ENCODE assay signal across 24 mouse cellular contexts in genomic region chr9:21233805-21234204, GRCm38 (mm10). TPM values are rescaled to one million over a fixed set of nuclear protein-coding genes. Genes with fewer than 3 reads are reported as not detected.
DNase-seq lines count a peak whose midpoint lies in the region; ATAC-seq and TF ChIP-seq lines count a peak whose summit lies in the region.
"Had no signal": no experiment of that assay in that cellular context is flagged by ENCODE, and none has a peak within 500 bp of the region (broad histone marks: within the 10 kb centered on the region; RNA-seq: fewer than 3 reads in every experiment).

No protein-coding gene starts in this region.

- peak; percentile 88 for DNase-seq in heart, adult 11 months
- no peak for DNase-seq in heart, adult 8-10 months (ENCODE audit: low spot score)
- no peak for DNase-seq in thymus, postnatal 0 days (ENCODE audit: low spot score)
- DNase-seq: adrenal gland, adult 2 months; adrenal gland, postnatal 14 days; cerebellum, adult 11-12 months; cerebellum, adult 8-10 months; cerebellum, postnatal 14 days; embryo, embryonic 11 days; gastrocnemius, postnatal 25 days; heart, adult 2 months had no signal

- no peak overlapping the region for H3K27ac ChIP-seq in ES-Bruce4 (ENCODE audit: insufficient read depth, low read length)
- no peak overlapping the region for H3K27ac ChIP-seq in midbrain, embryonic 16.5 days (ENCODE audit: low read length)
- H3K27ac ChIP-seq: embryonic facial prominence, embryonic 10.5 days; embryonic facial prominence, embryonic 13.5 days; forebrain, embryonic 12.5 days; forebrain, embryonic 15.5 days; heart, adult 2 months; hindbrain, embryonic 12.5 days; hindbrain, embryonic 15.5 days; intestine, embryonic 15.5 days had no signal

- peaks cover 22% of the 10 kb centered on the region for H3K27me3 ChIP-seq in E14TG2a.4 (ENCODE audit: insufficient read depth, low read length)
- no peaks in the 10 kb centered on the region for H3K27me3 ChIP-seq in ES-Bruce4 (ENCODE audit: control insufficient read depth, insufficient read depth, low read length, poor library complexity, severe bottlenecking)
- H3K27me3 ChIP-seq in midbrain, embryonic 16.5 days (ENCODE audit: control insufficient read depth, insufficient read depth, low read depth, low read length) = no peaks in the 10 kb centered on the region
- H3K27me3 ChIP-seq: embryonic facial prominence, embryonic 13.5 days; forebrain, embryonic 12.5 days; forebrain, embryonic 15.5 days; hindbrain, embryonic 12.5 days; hindbrain, embryonic 15.5 days; intestine, embryonic 15.5 days had no signal

- no peak for TF ChIP-seq POLR2A in ES-Bruce4 (IDR thresholded peaks at IDR 0.05; ENCODE audit: insufficient read depth, low read length)

- H3K36me3 ChIP-seq in E14TG2a.4 (ENCODE audit: insufficient read depth, low read length) = peaks cover 81% of the 10 kb centered on the region
- no peaks in the 10 kb centered on the region for H3K36me3 ChIP-seq in ES-Bruce4 (ENCODE audit: control insufficient read depth, insufficient read depth, low read length, poor library complexity, severe bottlenecking)
- H3K36me3 ChIP-seq in midbrain, embryonic 16.5 days (ENCODE audit: control insufficient read depth, insufficient read depth, low read length) = peaks cover 20% of the 10 kb centered on the region

- H3K4me1 ChIP-seq in E14TG2a.4 (replicated peaks; ENCODE audit: low read depth, low read length) (peaks cover 84% of the 10 kb centered on the region), ES-Bruce4 (ENCODE audit: control insufficient read depth, insufficient read depth, low read length) (peaks cover 9% of the 10 kb centered on the region)
- peaks cover 17% of the 10 kb centered on the region for H3K4me1 ChIP-seq in midbrain, embryonic 16.5 days (ENCODE audit: control insufficient read depth, insufficient read depth, low read length)

- H3K4me2 ChIP-seq in midbrain, embryonic 16.5 days (ENCODE audit: low read length) = no peak overlapping the region
- H3K4me2 ChIP-seq: embryonic facial prominence, embryonic 13.5 days; forebrain, embryonic 12.5 days; forebrain, embryonic 15.5 days; heart, embryonic 11.5 days; hindbrain, embryonic 12.5 days; hindbrain, embryonic 15.5 days; intestine, embryonic 15.5 days had no signal

- no peak for TF ChIP-seq EP300 in ES-Bruce4 (IDR thresholded peaks at IDR 0.05; ENCODE audit: insufficient read depth, low read depth, low read length)

- TF ChIP-seq CTCF in E14TG2a.4 (conservative IDR thresholded peaks at IDR 0.05; ENCODE audit: low read length) (no peak), ES-Bruce4 (IDR thresholded peaks at IDR 0.05; ENCODE audit: low read depth, low read length) (no peak)

- peak overlapping the region; percentile 20 for H3K9ac ChIP-seq in ES-Bruce4 (ENCODE audit: low read depth, poor library complexity, severe bottlenecking)
- no peak overlapping the region for H3K9ac ChIP-seq in midbrain, embryonic 16.5 days (ENCODE audit: low read depth, low read length)
- H3K9ac ChIP-seq: embryonic facial prominence, embryonic 13.5 days; forebrain, embryonic 12.5 days; forebrain, embryonic 15.5 days; hindbrain, embryonic 12.5 days; hindbrain, embryonic 15.5 days; intestine, embryonic 15.5 days had no signal

- H3K4me3 ChIP-seq in E14TG2a.4 (replicated peaks; ENCODE audit: low read length) (peak overlapping the region; percentile 74), ES-Bruce4 (ENCODE audit: low read depth, low read length) (peak overlapping the region; percentile 45)
- H3K4me3 ChIP-seq in midbrain, embryonic 16.5 days (ENCODE audit: low read depth, low read length) = no peak overlapping the region
- H3K4me3 ChIP-seq: embryonic facial prominence, embryonic 10.5 days; embryonic facial prominence, embryonic 13.5 days; erythroblast, embryonic 14.5 days; forebrain, embryonic 12.5 days; forebrain, embryonic 15.5 days; heart, adult 2 months; hindbrain, embryonic 12.5 days; hindbrain, embryonic 15.5 days; intestine, embryonic 15.5 days had no signal

- H3K9me3 ChIP-seq in E14TG2a.4 (ENCODE audit: low read length) (no peaks in the 10 kb centered on the region), ES-Bruce4 (replicated peaks; ENCODE audit: control insufficient read depth, insufficient read depth, low read length, poor library complexity, severe bottlenecking) (no peaks in the 10 kb centered on the region)
- H3K9me3 ChIP-seq in midbrain, embryonic 16.5 days (replicated peaks; ENCODE audit: control insufficient read depth, low read length, poor library complexity, severe bottlenecking) = no peaks in the 10 kb centered on the region
- H3K9me3 ChIP-seq: embryonic facial prominence, embryonic 10.5 days; embryonic facial prominence, embryonic 13.5 days; forebrain, embryonic 12.5 days; forebrain, embryonic 15.5 days; hindbrain, embryonic 12.5 days; hindbrain, embryonic 15.5 days; intestine, embryonic 15.5 days had no signal

- 75% methylated on average over 28 of the region's 28 CpGs for WGBS in midbrain, embryonic 16.5 days

- ATAC-seq in midbrain, embryonic 16.5 days = no peak
- ATAC-seq: CD4-positive, CD25-positive, alpha-beta regulatory T cell, adult 4 months; forebrain, embryonic 15.5 days; intestine, embryonic 15.5 days had no signal

RNA-seq across cellular contexts. Expression of gene Keap1, which starts 5.4 kb away (rescaled TPM):
- total RNA-seq in heart, adult 8-10 months (2022) = 10 to 100 TPM; 43.6 to 52.1 (median 45.5) TPM
- polyA plus RNA-seq in ES-Bruce4 (2011; ENCODE audit: insufficient read depth, insufficient read length, low read depth, missing spikeins) = 19.5 and 19.6 TPM in 2 replicates
- polyA plus RNA-seq in midbrain, embryonic 16.5 days (2015; fragmentation: Nextera tagmentation; extraction: Ambion mirVana) = 68.0 and 69.9 TPM in 2 replicates
- 61.2 and 64.2 TPM in 2 replicates for polyA plus RNA-seq in thymus, postnatal 0 days (2015; fragmentation: Nextera tagmentation; extraction: Ambion mirVana)

RNA-seq across cellular contexts. Expression of gene S1pr5, which starts 14.4 kb away (rescaled TPM):
- 1 to 10 TPM; 1.6 to 1.9 (median 1.8) TPM for total RNA-seq in heart, adult 8-10 months (2022)
- polyA plus RNA-seq in ES-Bruce4 (2011; ENCODE audit: insufficient read depth, insufficient read length, low read depth, missing spikeins) = 0.40 and 0.44 TPM in 2 replicates
- 3.7 and 4.3 TPM in 2 replicates for polyA plus RNA-seq in midbrain, embryonic 16.5 days (2015; fragmentation: Nextera tagmentation; extraction: Ambion mirVana)
- polyA plus RNA-seq in thymus, postnatal 0 days (2015; fragmentation: Nextera tagmentation; extraction: Ambion mirVana) = 0.09 TPM in 1 of 2 replicates, not detected in the other
- polyA plus RNA-seq: erythroblast, embryonic 14.5 days; intestine, embryonic 15.5 days had no signal

RNA-seq across cellular contexts. Expression of gene Atg4d, which starts 31.3 kb away (rescaled TPM):
- 100 to 1,000 TPM in 1 of 4 experiments, 10 to 100 TPM in 3; 87.0 to 105 (median 93.5) TPM for total RNA-seq in heart, adult 8-10 months (2022)
- polyA plus RNA-seq in ES-Bruce4 (2011; ENCODE audit: insufficient read depth, insufficient read length, low read depth, missing spikeins) = 18.8 and 22.3 TPM in 2 replicates
- polyA plus RNA-seq in midbrain, embryonic 16.5 days (2015; fragmentation: Nextera tagmentation; extraction: Ambion mirVana) = 43.0 and 47.9 TPM in 2 replicates
- polyA plus RNA-seq in thymus, postnatal 0 days (2015; fragmentation: Nextera tagmentation; extraction: Ambion mirVana) = 49.2 and 56.2 TPM in 2 replicates

RNA-seq across cellular contexts. Expression of gene Kri1, which starts 54.0 kb away (rescaled TPM):
- total RNA-seq in heart, adult 8-10 months (2022) = 10 to 100 TPM; 16.2 to 18.3 (median 17.3) TPM
- 35.9 and 41.7 TPM in 2 replicates for polyA plus RNA-seq in ES-Bruce4 (2011; ENCODE audit: insufficient read depth, insufficient read length, low read depth, missing spikeins)
- 17.0 and 18.3 TPM in 2 replicates for polyA plus RNA-seq in midbrain, embryonic 16.5 days (2015; fragmentation: Nextera tagmentation; extraction: Ambion mirVana)
- 17.9 and 25.1 TPM in 2 replicates for polyA plus RNA-seq in thymus, postnatal 0 days (2015; fragmentation: Nextera tagmentation; extraction: Ambion mirVana)

RNA-seq across cellular contexts. Expression of gene Cdkn2d, which starts 57.4 kb away (rescaled TPM):
- 10 to 100 TPM; 15.1 to 17.7 (median 16.7) TPM for total RNA-seq in heart, adult 8-10 months (2022)
- polyA plus RNA-seq in ES-Bruce4 (2011; ENCODE audit: insufficient read depth, insufficient read length, low read depth, missing spikeins) = 11.6 and 12.4 TPM in 2 replicates
- polyA plus RNA-seq in midbrain, embryonic 16.5 days (2015; fragmentation: Nextera tagmentation; extraction: Ambion mirVana) = 98.9 and 117 TPM in 2 replicates
- polyA plus RNA-seq in thymus, postnatal 0 days (2015; fragmentation: Nextera tagmentation; extraction: Ambion mirVana) = 216 and 234 TPM in 2 replicates
